Mouse (Mus musculus): ENCODE data around the gene Rsph14.

DNA sequence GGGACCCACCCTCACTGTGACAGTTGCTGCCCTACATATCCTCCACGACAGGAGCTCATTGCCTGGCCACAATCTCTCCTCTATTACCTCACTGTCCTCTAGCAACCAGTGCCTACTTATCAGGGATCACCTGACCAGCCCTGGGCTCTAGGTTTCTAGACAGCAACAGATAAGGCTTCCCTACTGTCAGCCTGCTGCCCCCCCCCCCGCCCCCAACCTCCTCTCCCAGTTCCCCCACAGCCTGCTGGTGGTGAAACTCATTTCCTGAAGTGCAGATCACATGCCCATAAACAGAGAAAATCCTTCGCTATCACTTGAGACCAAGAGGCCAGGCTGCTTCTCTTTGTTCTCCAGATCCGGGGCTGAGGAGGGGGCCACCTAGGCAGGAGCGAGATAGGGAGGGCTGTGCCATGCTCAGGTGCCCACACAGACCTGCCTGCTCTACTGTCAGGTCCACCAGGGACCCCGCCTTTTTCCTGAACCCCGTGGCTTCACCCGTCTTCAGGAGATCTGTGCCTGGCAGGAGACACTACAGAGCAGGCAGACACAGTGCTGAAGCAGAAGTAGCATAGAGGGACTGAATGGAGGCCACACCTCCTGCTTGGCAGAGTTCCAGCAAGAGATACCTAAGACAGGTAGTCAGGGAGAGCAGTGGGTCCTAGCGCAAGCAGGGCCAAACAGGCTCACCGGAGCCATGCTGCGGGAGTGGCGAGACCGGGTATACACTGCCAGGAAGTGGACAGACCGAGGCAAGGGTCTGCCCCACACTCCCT, 44.5 kb downstream of the Rsph14 start:
- no peak for TF ChIP-seq MAFK (IDR thresholded peaks at IDR 0.05; ENCODE audit: insufficient read depth, low read depth, low read length)
- no peak for TF ChIP-seq ZNF384 (IDR thresholded peaks at IDR 0.05; ENCODE audit: low read depth, low read length)
